Mouse (Mus musculus): ENCODE measurements around the gene Abhd14b. TPM values are rescaled to one million over a fixed set of nuclear protein-coding genes. Genes with fewer than 3 reads are reported as not detected.

The Abhd14b gene
- total and polyA plus RNA-seq, 3 experiments: 3.4 to 6.5 TPM; not detected in 1

DNA sequence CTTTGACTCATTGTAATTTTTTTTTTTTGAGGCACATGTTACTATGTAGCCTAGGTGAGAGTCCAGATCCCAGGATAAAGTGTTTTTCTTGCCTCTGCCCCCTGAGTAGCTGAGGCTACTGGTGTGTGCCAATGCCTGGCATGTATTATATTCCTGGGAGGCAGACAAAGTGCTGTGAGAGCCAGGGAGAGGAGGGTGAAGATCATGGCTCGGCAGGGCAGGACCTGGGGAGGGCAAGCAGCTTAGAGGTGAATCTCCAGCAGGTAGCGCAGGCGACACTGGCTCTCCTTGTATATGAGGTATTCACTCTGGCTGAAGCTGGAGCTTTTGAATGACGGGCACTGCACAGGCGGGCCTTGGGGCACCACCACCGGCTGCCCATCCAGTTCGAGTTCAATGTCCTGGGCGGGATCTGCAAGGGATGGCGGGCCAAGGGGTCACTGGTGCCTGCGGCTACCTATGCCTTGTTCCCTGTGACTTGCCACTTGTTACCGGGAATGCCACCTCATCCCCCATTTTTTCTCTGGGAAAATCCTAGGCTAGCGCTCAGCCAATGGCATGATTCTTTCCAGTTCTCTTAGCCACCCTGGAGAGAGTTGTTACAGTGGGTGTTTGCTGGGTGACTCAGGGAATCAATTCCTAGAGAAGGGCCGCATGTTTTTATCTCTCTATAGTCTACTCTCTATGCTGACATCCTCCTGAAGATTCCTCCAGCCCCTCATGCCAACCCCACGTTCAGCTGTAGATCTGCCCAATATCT is 23.9 kb downstream of the Abhd14b start:
- Histone ChIP-seq H3K36me3 (ENCODE audit: control insufficient read depth in 1 of 2, insufficient read depth in 2 of 2, low read length in 2 of 2) (no peaks in the 10 kb centered on the region; a peak in 1 of 4 replicates), H3K4me1 (ENCODE audit: control insufficient read depth in 1 of 2, insufficient read depth in 2 of 2, low read length in 2 of 2) (peaks cover 0 to 10% of the 10 kb centered on the region in 2 experiments; a peak in 3 of 4 replicates)
- DNase-seq (ENCODE audit: low read depth, low spot score): no peak

DNA sequence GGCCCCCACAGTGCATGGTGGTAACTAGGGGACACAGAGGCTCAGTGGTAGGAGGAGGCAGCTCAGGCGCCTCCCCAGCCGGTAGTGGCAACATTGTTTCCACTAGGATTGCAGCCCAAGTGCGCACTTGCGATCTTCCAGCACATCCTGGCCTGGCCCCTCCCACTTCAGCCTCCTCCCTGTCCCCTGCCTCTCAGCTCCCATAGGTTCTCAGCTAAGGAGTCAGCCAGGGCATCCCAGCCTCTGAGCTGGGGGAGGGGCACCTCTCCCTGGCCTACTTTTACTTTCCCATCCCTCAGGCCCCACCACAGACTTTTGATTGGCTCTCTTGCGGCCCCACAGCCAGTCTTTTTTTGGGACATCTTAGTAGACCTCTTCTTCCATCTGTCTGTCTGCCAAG is 24.6 kb downstream of the Abhd14b start:
- H3K9me3 ChIP-seq (replicated peaks; ENCODE audit: insufficient read depth, low read length): no peaks in the 10 kb centered on the region
- TF ChIP-seq KAT2A (conservative IDR thresholded peaks at IDR 0.05; ENCODE audit: low read depth, low read length) (no peak), POLR2A (IDR thresholded peaks at IDR 0.05; ENCODE audit: control insufficient read depth in 1 of 2, insufficient read depth in 1 of 2, low read depth in 1 of 2, low read length in 2 of 2, poor library complexity in 1 of 2) (no peak)
- DNase-seq (ENCODE audit: low read depth, low spot score): no peak
- no peak overlapping the region for H3K4me3 ChIP-seq (ENCODE audit: control insufficient read depth in 1 of 2, insufficient read depth in 1 of 2, low read depth in 2 of 2, low read length in 2 of 2)
- H3K27ac ChIP-seq (ENCODE audit: control insufficient read depth, low read depth, low read length): no peak overlapping the region
- H3K79me2 ChIP-seq (ENCODE audit: control insufficient read depth, insufficient read depth, low read length, poor library complexity): no peaks in the 10 kb centered on the region
- H3K9ac ChIP-seq (ENCODE audit: control insufficient read depth, low read depth, low read length, poor library complexity, severe bottlenecking): no peak overlapping the region
- peaks cover 0 to 10% of the 10 kb centered on the region in 2 experiments; a peak in 3 of 4 replicates for H3K4me1 ChIP-seq (ENCODE audit: control insufficient read depth in 1 of 2, insufficient read depth in 2 of 2, low read length in 2 of 2)
- no peaks in the 10 kb centered on the region; a peak in 1 of 4 replicates for H3K36me3 ChIP-seq (ENCODE audit: control insufficient read depth in 1 of 2, insufficient read depth in 2 of 2, low read length in 2 of 2)
- H3K27me3 ChIP-seq (ENCODE audit: control insufficient read depth in 1 of 2, insufficient read depth in 2 of 2, low read length in 2 of 2): no peaks in the 10 kb centered on the region

More for the DNA sequence above, 23.9 kb downstream of the Abhd14b start:
- no peak overlapping the region for H3K27ac ChIP-seq (ENCODE audit: control insufficient read depth, low read depth, low read length)
- TF ChIP-seq EP300 (IDR thresholded peaks at IDR 0.05; ENCODE audit: low read depth in 1 of 2, low read length in 2 of 2) (no peak), TAL1 (IDR thresholded peaks at IDR 0.05; ENCODE audit: low read length) (no peak), NELFE (IDR thresholded peaks at IDR 0.05; ENCODE audit: low read depth, low read length) (no peak), JUND (IDR thresholded peaks at IDR 0.05; ENCODE audit: low read depth, low read length) (no peak), SIN3A (IDR thresholded peaks at IDR 0.05; ENCODE audit: low read length) (no peak), POLR2A (IDR thresholded peaks at IDR 0.05; ENCODE audit: control insufficient read depth in 1 of 2, insufficient read depth in 1 of 2, low read depth in 1 of 2, low read length in 2 of 2, poor library complexity in 1 of 2) (no peak), CHD2 (IDR thresholded peaks at IDR 0.05; ENCODE audit: low read length) (no peak), ZC3H11A (IDR thresholded peaks at IDR 0.05; ENCODE audit: low read depth, low read length) (no peak), ZMIZ1 (IDR thresholded peaks at IDR 0.05; ENCODE audit: low read depth, low read length) (no peak), MEF2A (IDR thresholded peaks at IDR 0.05; ENCODE audit: extremely low read depth, insufficient replicate concordance, low read depth, low read length, poor library complexity, severe bottlenecking) (no peak), UBTF (IDR thresholded peaks at IDR 0.05; ENCODE audit: borderline replicate concordance, insufficient read depth, low read depth, low read length) (no peak), RCOR1 (IDR thresholded peaks at IDR 0.05; ENCODE audit: low read depth, low read length) (no peak), ELF1 (IDR thresholded peaks at IDR 0.05; ENCODE audit: low read depth, low read length) (no peak), USF1 (IDR thresholded peaks at IDR 0.05; ENCODE audit: low read depth, low read length) (no peak), MAFK (IDR thresholded peaks at IDR 0.05; ENCODE audit: borderline replicate concordance, low read depth, low read length) (no peak)
- H3K79me2 ChIP-seq (ENCODE audit: control insufficient read depth, insufficient read depth, low read length, poor library complexity): no peaks in the 10 kb centered on the region
- no peaks in the 10 kb centered on the region for H3K27me3 ChIP-seq (ENCODE audit: control insufficient read depth in 1 of 2, insufficient read depth in 2 of 2, low read length in 2 of 2)
- no peaks in the 10 kb centered on the region for H3K9me3 ChIP-seq (replicated peaks; ENCODE audit: insufficient read depth, low read length)
- no peak overlapping the region for H3K9ac ChIP-seq (ENCODE audit: control insufficient read depth, low read depth, low read length, poor library complexity, severe bottlenecking)
- no peak overlapping the region for H3K4me3 ChIP-seq (ENCODE audit: control insufficient read depth in 1 of 2, insufficient read depth in 1 of 2, low read depth in 2 of 2, low read length in 2 of 2)

Measured in MEL (cell line).